Mouse (Mus musculus) liver, postnatal 0 days (tissue): ENCODE data around the gene Nr4a1. TPM values are rescaled to one million over a fixed set of nuclear protein-coding genes. Genes with fewer than 3 reads are reported as not detected.

Experiments
- ATAC-seq: fragments of 200-750 bp; cut with Nextera tagmentation; 2 replicates; pipeline ENCODE4 v1.8.0; 2017; ENCODE audit warnings: mild to moderate bottlenecking, moderate library complexity
- DNase-seq: peaks from one replicate; pipeline ENCODE4 v3.0.0-alpha.2; 2016
- H3K27ac ChIP-seq: fragments of 300-500 bp; sonication (generic); 2 replicates; pipeline ENCODE4 v1.5.1; 2014; ENCODE audit warnings: antibody characterized with exemption, moderate library complexity, mild to moderate bottlenecking, low read depth
- H3K27me3 ChIP-seq: fragments of 300-500 bp; sonication (generic); 2 replicates; pipeline ENCODE4 v1.6.1; 2014; ENCODE audit warnings: low read length, control low read depth, mixed read lengths; ENCODE audit not compliant: insufficient read depth
- H3K36me3 ChIP-seq: fragments of 300-500 bp; sonication (generic); replicated peaks from 2 replicates; pipeline ENCODE4 v1.6.1; 2014; ENCODE audit warnings: mild to moderate bottlenecking, control low read depth, low read length, moderate library complexity, mixed read lengths; ENCODE audit not compliant: insufficient read depth
- H3K4me1 ChIP-seq: fragments of 300-500 bp; sonication (generic); 2 replicates; pipeline ENCODE4 v1.6.1; 2014; ENCODE audit warnings: antibody characterized with exemption, mild to moderate bottlenecking, control low read depth; ENCODE audit not compliant: insufficient read depth
- H3K4me2 ChIP-seq: fragments of 300-500 bp; sonication (generic); 2 replicates; pipeline ENCODE4 v1.6.1; 2014; ENCODE audit warnings: low read depth, mild to moderate bottlenecking, low read length, moderate library complexity, mixed read lengths
- H3K4me3 ChIP-seq: fragments of 300-500 bp; sonication (generic); 2 replicates; pipeline ENCODE4 v1.5.1; 2014; ENCODE audit warnings: low read depth, low read length
- H3K9ac ChIP-seq: fragments of 300-500 bp; sonication (generic); replicated peaks from 2 replicates; pipeline ENCODE4 v1.6.1; 2014; ENCODE audit warnings: mild to moderate bottlenecking, moderate library complexity
- H3K9me3 ChIP-seq: fragments of 300-500 bp; sonication (generic); 2 replicates; pipeline ENCODE4 v1.6.1; 2016; ENCODE audit warnings: mild to moderate bottlenecking, control low read depth, low read length, mixed read lengths
- CTCF ChIP-seq: sonication (generic); IDR thresholded peaks from 2 replicates; pipeline ENCODE4 v1.5.1; 2016; ENCODE audit warnings: antibody characterized with exemption, low read depth
- EP300 ChIP-seq: IDR thresholded peaks from 2 replicates; pipeline ENCODE4 v1.6.1; 2016; ENCODE audit warnings: antibody characterized with exemption, low read depth, mild to moderate bottlenecking
- WGBS: fragments of 180-500 bp; shearing (Covaris S2); extraction: QIAGEN DNeasy Blood & Tissue Kit; methylation state at CpG from one replicate; pipeline ENCODE4 v1.1.7; 2014; ENCODE audit not compliant: insufficient replicate concordance; 5-methylcytosine and 5-hydroxymethylcytosine counted together
- polyA plus RNA-seq: library from polyadenylated mRNA; unstranded; fragments of >200 nt; fragmentation: Nextera tagmentation; extraction: Ambion mirVana; gene quantifications from 2 replicates; pipeline ENCODE4 v1.2.1, GENCODE M21; 2015

The Nr4a1 gene
- polyA plus RNA-seq, 1 experiment from 2014 or later = 1.1 TPM

- Histone ChIP-seq H3K36me3 (peaks cover 5% of the 10 kb centered on the region), H3K9me3 (no peaks in the 10 kb centered on the region), H3K4me3 (no peak overlapping the region), H3K4me1 (no peaks in the 10 kb centered on the region), H3K9ac (no peak overlapping the region), H3K27me3 (no peaks in the 10 kb centered on the region), H3K4me2 (no peak overlapping the region), H3K27ac (no peak overlapping the region)
- no peak for ATAC-seq
- DNase-seq = no peak
- WGBS = 75% methylated on average over 4 of the region's 4 CpGs
- TF ChIP-seq EP300 = no peak
- TF ChIP-seq CTCF = no peak
Observed at GRCm38 (mm10) chr15:101216036-101216435, 38.0 kb upstream of the Nr4a1 start.

GRCm38 (mm10) chr15:101220905-101221297, 33.2 kb upstream of the Nr4a1 start:
- Histone ChIP-seq H3K4me3 (no peak overlapping the region), H3K4me2 (no peak overlapping the region), H3K27me3 (peaks cover 41% of the 10 kb centered on the region), H3K9ac (no peak overlapping the region), H3K4me1 (peaks cover 12% of the 10 kb centered on the region; the same call in 1 of the 2 replicates), H3K9me3 (no peaks in the 10 kb centered on the region), H3K36me3 (no peaks in the 10 kb centered on the region), H3K27ac (no peak overlapping the region)
- ATAC-seq (peak; percentile 54), DNase-seq (no peak)
- WGBS = 28% methylated on average over 8 of the region's 8 CpGs
- TF ChIP-seq EP300 = no peak
- TF ChIP-seq CTCF = no peak

GRCm38 (mm10) chr15:101221298-101222104, 32.6 kb upstream of the Nr4a1 start:
- H3K9ac ChIP-seq = no peak overlapping the region
- peak overlapping the region; percentile 66 for H3K4me2 ChIP-seq
- peaks cover 44% of the 10 kb centered on the region for H3K27me3 ChIP-seq
- no peaks in the 10 kb centered on the region for H3K36me3 ChIP-seq
- peak; percentile 79 for DNase-seq
- no peak overlapping the region for H3K27ac ChIP-seq
- H3K4me1 ChIP-seq = peaks cover 12% of the 10 kb centered on the region; the same call in 1 of the 2 replicates
- WGBS = 11% methylated on average over 14 of the region's 14 CpGs
- TF ChIP-seq EP300 (no peak), CTCF (peak; percentile 88)
- H3K4me3 ChIP-seq = 0 out of 2 replicates have a peak overlapping the region, but pooled peaks have one; percentile 24
- peak; percentile 70 for ATAC-seq
- no peaks in the 10 kb centered on the region for H3K9me3 ChIP-seq

DNA sequence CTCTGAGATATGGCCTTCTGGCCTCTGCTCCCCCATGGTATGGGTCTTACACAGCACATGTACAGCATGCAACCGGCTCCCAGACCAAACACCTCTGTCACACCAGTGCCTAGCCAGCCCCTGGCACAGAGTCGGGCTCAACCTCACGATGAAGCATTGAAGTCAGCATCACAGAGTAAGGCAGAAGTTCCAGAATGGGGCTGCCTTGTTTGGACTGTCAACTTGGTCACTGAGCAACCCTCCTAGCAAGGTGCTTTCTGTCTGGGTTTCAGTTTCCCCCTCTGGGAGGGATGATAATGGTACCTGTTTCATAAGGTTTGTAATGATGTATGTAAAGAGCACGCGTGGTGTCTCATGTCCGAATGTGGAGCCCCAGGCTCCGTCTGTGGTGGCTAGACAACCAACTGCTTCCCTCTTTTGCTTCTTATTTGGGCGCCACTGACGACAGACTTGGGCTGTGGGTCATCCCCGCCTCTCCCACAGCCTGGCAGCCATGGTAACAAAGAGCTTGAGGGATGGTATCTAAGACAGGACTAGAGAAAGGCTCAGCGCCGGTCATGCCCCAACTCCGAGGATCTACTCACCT, 31.1 kb upstream of the Nr4a1 start:
- WGBS = 27% methylated on average over 13 of the region's 13 CpGs
- Histone ChIP-seq H3K36me3 (no peaks in the 10 kb centered on the region), H3K27ac (no peak overlapping the region), H3K27me3 (peaks cover 44% of the 10 kb centered on the region), H3K4me3 (no peak overlapping the region), H3K9me3 (no peaks in the 10 kb centered on the region), H3K9ac (no peak overlapping the region), H3K4me1 (peaks cover 12% of the 10 kb centered on the region; the same call in 1 of the 2 replicates), H3K4me2 (no peak overlapping the region)
- DNase-seq (no peak), ATAC-seq (no peak)
- no peak for TF ChIP-seq EP300
- no peak for TF ChIP-seq CTCF

DNA sequence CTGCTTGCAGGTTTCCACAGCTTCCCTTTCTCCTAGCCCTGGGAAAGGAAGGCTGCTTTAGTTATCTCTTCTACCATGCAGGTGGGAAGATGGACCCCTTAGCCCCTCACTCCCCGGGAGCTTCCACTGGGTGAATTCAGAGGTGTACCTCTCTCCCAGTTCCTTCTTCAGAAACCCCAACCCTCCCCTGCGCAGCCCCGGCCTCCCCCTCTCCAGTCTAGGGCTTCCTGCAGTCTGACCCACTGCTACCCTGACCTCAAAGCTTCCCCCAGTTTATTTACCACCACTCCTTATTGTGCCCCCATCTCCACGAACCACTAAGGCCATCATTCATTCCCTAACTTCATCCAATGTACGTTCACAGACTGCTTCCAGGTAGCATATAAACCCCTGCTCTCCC, 30.5 kb upstream of the Nr4a1 start:
- Histone ChIP-seq H3K9me3 (no peaks in the 10 kb centered on the region), H3K27me3 (peaks cover 44% of the 10 kb centered on the region), H3K9ac (no peak overlapping the region), H3K36me3 (no peaks in the 10 kb centered on the region), H3K27ac (no peak overlapping the region), H3K4me3 (peak overlapping the region; percentile 64), H3K4me1 (peaks cover 12% of the 10 kb centered on the region; the same call in 1 of the 2 replicates), H3K4me2 (peak overlapping the region; percentile 90)
- no peak for DNase-seq
- TF ChIP-seq EP300 = no peak
- ATAC-seq = no peak
- 1% methylated on average over 5 of the region's 5 CpGs for WGBS
